Mouse (Mus musculus) ovary, postnatal 10 days (tissue): ENCODE measurements around the gene Fcrla.

Experiments
- DNase-seq: peaks from one replicate; pipeline ENCODE4 v3.0.0; 2022; ENCODE audit warnings: low spot score

The Fcrla gene

GRCm38 (mm10) chr1:170928467-170928866, 1.1 kb upstream of the Fcrla start:
- no peak for DNase-seq

- no peak for DNase-seq
These were observed 442 bp downstream of the Fcrla start for GRCm38 (mm10) chr1:170926941-170927340.

- no peak for DNase-seq
These were observed 2.9 kb downstream of the Fcrla start for GRCm38 (mm10) chr1:170924485-170924884.

- no peak for DNase-seq
These were observed 8.1 kb downstream of the Fcrla start for GRCm38 (mm10) chr1:170919308-170919707.

- DNase-seq, result no peak
These were observed 11.7 kb downstream of the Fcrla start for GRCm38 (mm10) chr1:170915657-170916056.

- DNase-seq, result no peak
These were observed 14.3 kb downstream of the Fcrla start, which contains the start of gene Fcrlb for GRCm38 (mm10) chr1:170912891-170913615. Fcrlb (minus strand) TSS chr1:170912941.

- DNase-seq, result no peak
These were observed 15.3 kb downstream of the Fcrla start for GRCm38 (mm10) chr1:170911907-170912660.

- DNase-seq, result no peak
These were observed 19.0 kb downstream of the Fcrla start for GRCm38 (mm10) chr1:170908341-170908740.

- no peak for DNase-seq
These were observed 19.8 kb downstream of the Fcrla start for GRCm38 (mm10) chr1:170907456-170908191.

GRCm38 (mm10) chr1:170907111-170907455, 20.3 kb downstream of the Fcrla start:
- no peak for DNase-seq

- no peak for DNase-seq
These were observed 23.9 kb downstream of the Fcrla start for GRCm38 (mm10) chr1:170903485-170903884.

GRCm38 (mm10) chr1:170901536-170902238, 25.7 kb downstream of the Fcrla start:
- DNase-seq, result peak; percentile 77

- no peak for DNase-seq
These were observed 26.4 kb downstream of the Fcrla start for GRCm38 (mm10) chr1:170900799-170901467.

GRCm38 (mm10) chr1:170898413-170899075, 28.8 kb downstream of the Fcrla start:
- DNase-seq, result no peak

- DNase-seq, result no peak
These were observed 30.6 kb downstream of the Fcrla start for GRCm38 (mm10) chr1:170896651-170897281.

GRCm38 (mm10) chr1:170894603-170895602, 32.5 kb downstream of the Fcrla start:
- no peak for DNase-seq

- DNase-seq, result no peak
These were observed 35.1 kb downstream of the Fcrla start for GRCm38 (mm10) chr1:170892279-170892678.

- DNase-seq, result no peak
These were observed 35.7 kb downstream of the Fcrla start for GRCm38 (mm10) chr1:170891646-170892045.

- DNase-seq, result no peak
These were observed 38.1 kb downstream of the Fcrla start for GRCm38 (mm10) chr1:170889310-170889709.
